Mouse (Mus musculus): ENCODE data around the gene 2310011J03Rik. TPM values are rescaled to one million over a fixed set of nuclear protein-coding genes. Genes with fewer than 3 reads are reported as not detected.

The 2310011J03Rik gene
- total RNA-seq, 2 experiments from 2014 or later: 26.3 to 26.9 TPM

- DNase-seq (ENCODE audit: extremely low spot score in 1 of 2, low spot score in 2 of 2): peak in 1 of 2 experiments; percentile 58
- Histone ChIP-seq H3K27ac (peak overlapping the region; percentile 69), H3K4me3 (peak overlapping the region; percentile 63)
- no peak for TF ChIP-seq CTCF (IDR thresholded peaks at IDR 0.05)
- intact Hi-C loops (cut with DNase I): no loop called here
Observed at GRCm38 (mm10) chr10:80323261-80324119, 3.2 kb upstream of the 2310011J03Rik start.

DNA sequence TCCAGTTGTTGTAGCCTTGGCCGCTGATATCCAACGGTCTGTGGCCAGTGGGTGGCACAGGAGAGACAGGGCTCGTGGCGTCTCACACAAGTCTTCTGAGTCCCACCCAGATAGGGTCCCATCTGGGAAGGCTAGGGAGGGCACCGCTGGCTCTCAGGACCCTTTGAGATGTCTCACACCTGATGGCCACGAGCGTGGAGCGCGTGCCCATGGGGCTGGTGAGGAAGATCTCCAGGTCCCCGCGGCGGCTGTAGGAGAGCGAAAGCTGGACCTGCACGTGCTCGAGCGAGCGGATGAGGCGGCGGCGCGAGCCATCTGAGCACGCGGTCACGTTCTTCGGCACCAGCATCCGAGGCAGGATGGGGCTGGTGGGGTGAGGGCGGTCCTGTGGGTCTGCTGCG is 2.5 kb upstream of the 2310011J03Rik start:
- TF ChIP-seq CTCF (IDR thresholded peaks at IDR 0.05): no peak; the same call in 1 of the 2 replicates
- peak in 1 of 2 experiments; percentile 31 for DNase-seq (ENCODE audit: extremely low spot score in 1 of 2, low spot score in 2 of 2)
- Histone ChIP-seq H3K27ac (peak overlapping the region; percentile 69), H3K4me3 (peak overlapping the region; percentile 63)
- intact Hi-C loops (cut with DNase I): no loop called here

GRCm38 (mm10) chr10:80321670-80322581 is 1.6 kb upstream of the 2310011J03Rik start:
- no peak for TF ChIP-seq CTCF (IDR thresholded peaks at IDR 0.05)
- H3K4me3 ChIP-seq: no peak overlapping the region
- no peak for DNase-seq (ENCODE audit: extremely low spot score in 1 of 2, low spot score in 2 of 2)
- H3K27ac ChIP-seq: no peak overlapping the region
- intact Hi-C loops (cut with DNase I): no loop called here

DNA sequence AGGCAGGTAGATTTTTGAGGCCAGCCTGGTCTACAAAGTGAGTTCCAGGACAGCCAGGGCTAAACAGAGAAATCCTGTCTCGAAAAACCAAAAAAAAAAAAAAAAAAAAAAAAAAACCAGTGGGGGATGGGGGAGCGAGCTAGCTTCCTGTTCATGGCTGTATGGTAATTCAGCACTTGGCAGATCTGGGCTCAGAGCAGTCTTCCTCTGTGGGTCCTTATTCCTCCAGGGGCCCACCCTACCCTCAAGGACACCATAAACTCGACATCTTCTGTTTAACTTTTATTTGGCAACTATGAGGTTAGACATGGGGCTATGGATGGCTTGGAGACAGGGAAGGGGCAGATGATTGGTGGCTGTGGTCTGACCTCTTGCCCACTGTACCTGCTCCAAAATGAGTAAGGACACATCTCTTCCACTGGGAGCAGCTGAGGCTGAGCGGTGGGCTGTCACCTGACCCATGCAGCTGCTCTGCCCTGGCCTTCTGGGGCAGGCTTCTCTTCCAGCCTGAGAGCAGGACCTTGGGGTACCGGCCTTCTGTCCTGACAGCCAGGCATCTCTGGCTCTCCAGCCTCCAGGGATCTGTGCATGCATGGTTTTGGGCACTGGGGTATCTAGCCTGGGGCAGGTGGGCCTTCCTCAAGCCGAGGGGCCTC is 805 bp upstream of the 2310011J03Rik start:
- no peak overlapping the region for H3K27ac ChIP-seq
- intact Hi-C loops (cut with DNase I): no loop called here

DNA sequence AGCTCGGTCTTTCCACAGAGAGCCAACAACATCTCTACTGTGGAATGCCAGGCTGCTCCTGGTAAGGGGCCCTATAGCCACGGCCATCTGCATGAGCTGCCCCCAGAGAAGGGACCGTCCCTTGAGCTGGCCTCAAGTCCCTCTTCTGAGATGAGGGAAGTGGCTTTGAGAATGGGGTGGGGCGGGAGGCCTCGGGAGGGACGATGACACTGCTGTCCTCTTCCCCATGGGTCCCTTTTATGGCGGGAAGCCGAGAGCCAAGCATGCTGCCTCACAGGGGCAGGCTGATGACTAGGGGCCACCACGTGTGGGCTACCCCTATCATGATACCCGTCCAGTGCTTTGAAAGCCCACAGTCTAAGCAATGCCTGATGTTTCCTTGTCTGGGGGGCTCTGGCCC is 3.3 kb downstream of the 2310011J03Rik start:
- no peak for DNase-seq (ENCODE audit: extremely low spot score in 1 of 2, low spot score in 2 of 2)
- H3K27ac ChIP-seq: 0 out of 2 replicates have a peak overlapping the region, but pooled peaks have one; percentile 13
- intact Hi-C loops (cut with DNase I): no loop called here
- no peak overlapping the region for H3K4me3 ChIP-seq
- TF ChIP-seq CTCF (IDR thresholded peaks at IDR 0.05): no peak

More for the DNA sequence above, 805 bp upstream of the 2310011J03Rik start:
- TF ChIP-seq CTCF (IDR thresholded peaks at IDR 0.05): no peak
- H3K4me3 ChIP-seq: no peak overlapping the region
- DNase-seq (ENCODE audit: extremely low spot score in 1 of 2, low spot score in 2 of 2): no peak

DNA sequence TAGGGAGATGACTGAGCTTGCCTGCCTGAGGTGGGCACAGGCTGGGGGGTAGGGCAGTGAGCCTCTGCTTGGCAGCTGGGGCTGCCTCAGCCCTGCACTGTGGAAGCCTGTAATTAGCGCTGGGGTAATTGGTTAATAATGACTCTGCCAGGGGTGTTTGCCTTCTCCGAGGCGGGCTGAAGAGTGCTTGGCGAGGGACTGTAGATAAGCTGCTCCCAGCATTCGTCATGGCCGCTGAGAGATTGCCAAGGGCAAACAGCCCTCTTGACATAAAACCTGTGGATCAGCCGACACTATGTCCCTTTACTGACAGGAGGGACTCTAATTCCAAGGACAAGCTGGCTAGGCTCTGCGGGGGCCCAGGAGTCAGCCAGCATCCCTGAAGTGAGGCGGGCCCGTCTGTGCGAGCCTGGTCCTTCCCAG is 4.0 kb downstream of the 2310011J03Rik start:
- 0 out of 2 replicates have a peak overlapping the region, but pooled peaks have one; percentile 13 for H3K27ac ChIP-seq
- intact Hi-C loops (cut with DNase I): no loop called here
- no peak for DNase-seq (ENCODE audit: extremely low spot score in 1 of 2, low spot score in 2 of 2)
- no peak overlapping the region for H3K4me3 ChIP-seq
- no peak for TF ChIP-seq CTCF (IDR thresholded peaks at IDR 0.05)

GRCm38 (mm10) chr10:80315315-80315714 is 5.0 kb downstream of the 2310011J03Rik start:
- no peak for TF ChIP-seq CTCF (IDR thresholded peaks at IDR 0.05)
- Histone ChIP-seq H3K4me3 (no peak overlapping the region), H3K27ac (no peak overlapping the region)
- intact Hi-C loops (cut with DNase I): no loop called here
- DNase-seq (ENCODE audit: extremely low spot score in 1 of 2, low spot score in 2 of 2): no peak

- no peak overlapping the region for H3K27ac ChIP-seq
- no peak for DNase-seq (ENCODE audit: extremely low spot score in 1 of 2, low spot score in 2 of 2)
- no peak overlapping the region for H3K4me3 ChIP-seq
- TF ChIP-seq CTCF (IDR thresholded peaks at IDR 0.05): no peak
- intact Hi-C loops (cut with DNase I): no loop called here
Observed at GRCm38 (mm10) chr10:80314494-80315001, 5.8 kb downstream of the 2310011J03Rik start.

- no peak overlapping the region for H3K4me3 ChIP-seq
- peak in 1 of 2 experiments; percentile 29 for DNase-seq (ENCODE audit: extremely low spot score in 1 of 2, low spot score in 2 of 2)
- H3K27ac ChIP-seq: 0 out of 2 replicates have a peak overlapping the region, but pooled peaks have one; percentile 28
- TF ChIP-seq CTCF (IDR thresholded peaks at IDR 0.05): no peak
- intact Hi-C loops (cut with DNase I): no loop called here
Observed at GRCm38 (mm10) chr10:80313627-80314201, 6.6 kb downstream of the 2310011J03Rik start.

GRCm38 (mm10) chr10:80312586-80313504 is 7.5 kb downstream of the 2310011J03Rik start:
- H3K27ac ChIP-seq: no peak overlapping the region; the same call in 1 of the 2 replicates
- peak in 1 of 2 experiments; percentile 24 for DNase-seq (ENCODE audit: extremely low spot score in 1 of 2, low spot score in 2 of 2)
- intact Hi-C loops (cut with DNase I): no loop called here
- TF ChIP-seq CTCF (IDR thresholded peaks at IDR 0.05): no peak
- H3K4me3 ChIP-seq: no peak overlapping the region
